Mouse (Mus musculus) lung, embryonic 16.5 days (tissue): ENCODE data around the gene Coro7. TPM values are rescaled to one million over a fixed set of nuclear protein-coding genes. Genes with fewer than 3 reads are reported as not detected.
A peak's percentile ranks its signal among the peaks of the same experiment; 100 is the strongest.

Experiments used
- ATAC-seq: fragments of 200-750 bp; cut with Nextera tagmentation; 2 replicates; pipeline ENCODE4 v1.8.0; 2017; ENCODE audit warnings: low read depth, mild to moderate bottlenecking, moderate library complexity
- H3K27ac ChIP-seq: fragments of 300-500 bp; sonication (generic); 2 replicates; pipeline ENCODE4 v1.5.1; 2014; ENCODE audit warnings: mild to moderate bottlenecking, control low read depth, low read length
- H3K27me3 ChIP-seq: fragments of 300-500 bp; sonication (generic); 2 replicates; pipeline ENCODE4 v1.6.1; 2014; ENCODE audit warnings: low read depth, low read length, mixed read lengths; ENCODE audit not compliant: control insufficient read depth, insufficient read depth
- H3K36me3 ChIP-seq: fragments of 300-500 bp; sonication (generic); 2 replicates; pipeline ENCODE4 v1.6.1; 2014; ENCODE audit warnings: low read length; ENCODE audit not compliant: control insufficient read depth, insufficient read depth
- H3K4me1 ChIP-seq: fragments of 300-500 bp; sonication (generic); replicated peaks from 2 replicates; pipeline ENCODE4 v1.6.1; 2014; ENCODE audit warnings: low read length, mixed read lengths; ENCODE audit not compliant: control insufficient read depth, insufficient read depth
- H3K4me2 ChIP-seq: fragments of 300-500 bp; sonication (generic); 2 replicates; pipeline ENCODE4 v1.6.1; 2014; ENCODE audit warnings: low read depth, low read length, control low read depth
- H3K4me3 ChIP-seq: fragments of 300-500 bp; sonication (generic); 2 replicates; pipeline ENCODE4 v1.5.1; 2014; ENCODE audit warnings: mild to moderate bottlenecking, low read length, control low read depth
- H3K9ac ChIP-seq: fragments of 300-500 bp; sonication (generic); 2 replicates; pipeline ENCODE4 v1.6.1; 2014; ENCODE audit warnings: low read length, control low read depth
- H3K9me3 ChIP-seq: fragments of 300-500 bp; sonication (generic); 2 replicates; pipeline ENCODE4 v1.6.1; 2016; ENCODE audit warnings: low read length; ENCODE audit not compliant: control insufficient read depth
- WGBS: fragments of 180-500 bp; shearing (Covaris S2); extraction: QIAGEN DNeasy Blood & Tissue Kit; methylation state at CpG from one replicate; pipeline ENCODE4 v1.1.7; 2014; 5-methylcytosine and 5-hydroxymethylcytosine counted together
- polyA plus RNA-seq: library from polyadenylated mRNA; unstranded; fragments of >200 nt; fragmentation: Nextera tagmentation; extraction: Ambion mirVana; gene quantifications from 2 replicates; pipeline ENCODE4 v1.2.1, GENCODE M21; 2015

Gene Coro7
- polyA plus RNA-seq, 1 experiment from 2014 or later, result 18.3 TPM

DNA sequence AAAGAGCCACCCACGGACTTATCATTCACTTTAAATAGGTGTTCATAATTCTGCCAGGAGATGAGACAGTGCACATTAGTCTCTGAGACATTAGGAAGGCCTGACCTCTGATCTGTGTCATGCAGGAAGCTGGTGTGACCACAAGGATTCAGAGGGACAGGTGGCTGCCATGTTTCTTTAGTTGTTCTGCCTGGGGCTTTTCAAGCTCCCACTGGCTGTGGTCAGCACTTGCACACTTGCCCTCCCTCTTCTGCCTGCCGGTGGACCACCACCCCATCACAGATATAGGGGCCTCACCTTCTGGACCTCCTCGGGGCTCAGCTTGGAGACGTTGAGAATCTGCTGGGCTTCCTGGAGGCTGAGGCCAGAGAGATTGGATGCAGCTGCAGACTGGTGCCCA lies 62.7 kb downstream of the Coro7 start:
- ATAC-seq, result no peak
- Histone ChIP-seq H3K9ac (no peak overlapping the region), H3K27me3 (no peaks in the 10 kb centered on the region), H3K36me3 (peaks cover 23% of the 10 kb centered on the region), H3K4me3 (no peak overlapping the region), H3K4me2 (no peak overlapping the region), H3K4me1 (no peaks in the 10 kb centered on the region), H3K9me3 (no peaks in the 10 kb centered on the region), H3K27ac (no peak overlapping the region)
- WGBS, result 73% methylated on average over 4 of the region's 4 CpGs

DNA sequence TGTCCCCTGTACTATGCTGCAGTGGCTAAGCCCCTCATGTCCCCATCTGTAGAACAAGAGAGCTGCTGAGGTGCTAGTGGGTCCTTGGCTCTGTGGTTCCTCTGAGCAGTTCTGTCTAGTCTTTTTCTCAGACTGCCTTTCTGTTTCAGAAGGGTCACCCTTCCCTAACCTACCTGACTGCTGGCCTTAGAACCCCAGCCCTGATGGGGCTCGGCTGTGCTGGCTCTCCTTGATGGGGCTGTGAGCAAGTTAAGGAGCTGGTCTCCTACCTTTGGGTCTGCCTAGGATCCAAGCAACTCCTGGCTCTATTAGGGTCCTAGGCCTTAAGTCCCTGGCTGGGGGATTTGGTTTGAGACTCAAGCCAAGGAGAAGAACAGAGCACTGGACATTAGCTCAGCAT lies 64.3 kb downstream of the Coro7 start:
- Histone ChIP-seq H3K36me3 (peaks cover 28% of the 10 kb centered on the region), H3K4me2 (no peak overlapping the region), H3K9ac (no peak overlapping the region), H3K4me3 (no peak overlapping the region), H3K27me3 (no peaks in the 10 kb centered on the region), H3K27ac (no peak overlapping the region), H3K9me3 (no peaks in the 10 kb centered on the region), H3K4me1 (no peaks in the 10 kb centered on the region)
- 77% methylated on average over 1 of the region's 1 CpGs for WGBS
- no peak for ATAC-seq

DNA sequence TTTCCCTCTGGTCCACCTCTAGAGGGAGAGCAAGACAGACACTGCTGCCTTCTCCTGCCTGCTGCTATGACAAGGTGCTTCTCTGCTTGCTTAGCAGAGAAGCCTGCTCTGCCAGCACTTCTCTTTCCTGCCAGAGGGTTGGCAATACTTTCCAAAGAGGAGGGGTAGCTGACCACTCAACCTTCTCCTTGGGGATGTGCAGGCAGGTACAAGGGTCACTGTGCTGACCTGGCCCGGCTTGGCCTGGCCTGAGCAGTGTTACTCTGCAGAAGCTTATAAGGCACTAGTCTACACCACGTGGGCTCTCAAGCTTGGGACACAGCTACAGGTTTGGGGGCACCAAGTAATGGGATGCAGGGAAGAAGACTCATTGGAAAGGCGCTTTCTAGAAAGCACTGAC lies 64.9 kb downstream of the Coro7 start:
- Histone ChIP-seq H3K9ac (no peak overlapping the region), H3K4me1 (no peaks in the 10 kb centered on the region), H3K4me2 (no peak overlapping the region), H3K27me3 (no peaks in the 10 kb centered on the region), H3K36me3 (peaks cover 30% of the 10 kb centered on the region), H3K9me3 (no peaks in the 10 kb centered on the region), H3K4me3 (no peak overlapping the region), H3K27ac (no peak overlapping the region)
- no peak for ATAC-seq
- 87% methylated on average over 3 of the region's 3 CpGs for WGBS

DNA sequence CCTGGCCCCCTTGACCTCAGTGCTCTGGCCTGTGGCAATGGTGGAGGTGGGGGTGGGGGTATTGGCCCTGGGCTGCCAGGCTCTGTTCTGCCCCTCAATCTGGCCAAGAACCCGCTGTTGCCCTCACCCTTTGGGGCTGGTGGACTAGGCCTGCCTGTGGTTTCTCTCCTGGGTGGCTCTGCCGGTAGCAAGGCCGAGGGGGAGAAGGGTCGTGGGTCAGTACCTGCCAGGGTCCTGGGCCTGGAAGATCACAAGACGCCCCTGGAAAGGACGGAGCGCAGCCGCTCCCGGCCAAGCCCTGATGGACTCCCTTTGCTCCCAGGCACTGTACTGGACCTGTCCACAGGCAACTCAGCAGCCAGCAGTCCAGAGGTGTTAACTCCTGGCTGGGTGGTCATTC lies 65.8 kb downstream of the Coro7 start:
- WGBS, result 87% methylated on average over 9 of the region's 9 CpGs
- Histone ChIP-seq H3K27me3 (no peaks in the 10 kb centered on the region), H3K9me3 (no peaks in the 10 kb centered on the region), H3K36me3 (peaks cover 30% of the 10 kb centered on the region), H3K27ac (no peak overlapping the region), H3K4me1 (no peaks in the 10 kb centered on the region; the same call in 1 of the 2 replicates), H3K9ac (no peak overlapping the region), H3K4me3 (no peak overlapping the region), H3K4me2 (no peak overlapping the region)
- no peak for ATAC-seq

DNA sequence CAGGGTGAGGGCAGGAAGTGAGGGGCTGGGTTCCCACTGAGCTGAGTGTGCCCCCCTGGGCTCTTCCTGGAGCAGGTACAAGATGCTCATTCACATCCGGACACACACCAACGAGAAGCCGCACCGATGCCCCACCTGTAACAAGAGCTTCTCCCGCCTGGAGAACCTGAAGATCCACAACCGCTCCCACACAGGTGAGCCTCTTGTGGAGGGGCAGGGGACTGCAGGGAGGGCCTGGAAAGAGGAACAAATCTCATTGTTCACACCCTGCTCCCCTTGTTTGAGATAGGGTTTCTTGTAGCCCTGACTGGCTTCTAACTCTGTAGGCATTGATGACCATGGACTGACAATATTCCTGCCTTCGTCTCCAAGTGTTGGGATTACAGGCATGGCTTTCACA lies 67.9 kb downstream of the Coro7 start:
- Histone ChIP-seq H3K36me3 (peaks cover 25% of the 10 kb centered on the region), H3K4me2 (no peak overlapping the region), H3K4me3 (no peak overlapping the region), H3K27ac (no peak overlapping the region), H3K9ac (no peak overlapping the region), H3K27me3 (no peaks in the 10 kb centered on the region), H3K9me3 (no peaks in the 10 kb centered on the region), H3K4me1 (peaks cover 17% of the 10 kb centered on the region)
- ATAC-seq, result no peak
- 87% methylated on average over 7 of the region's 7 CpGs for WGBS

DNA sequence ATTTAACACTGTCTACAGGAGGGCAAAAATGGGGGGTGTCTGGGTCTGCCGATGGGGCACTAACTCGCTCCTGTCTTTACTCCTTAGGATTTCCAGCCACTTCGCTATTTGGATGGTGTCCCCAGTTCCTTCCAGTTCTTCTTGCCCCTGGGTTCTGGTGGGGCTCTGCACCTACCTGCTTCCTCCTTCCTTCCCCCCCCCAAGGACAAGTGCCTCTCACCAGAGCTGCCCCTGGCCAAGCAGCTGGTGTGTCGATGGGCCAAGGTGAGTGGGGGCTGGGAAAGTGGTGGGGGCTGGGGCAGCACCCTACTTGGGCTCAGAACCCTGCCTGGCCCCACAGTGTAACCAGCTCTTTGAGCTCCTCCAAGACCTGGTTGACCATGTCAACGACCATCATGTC lies 68.4 kb downstream of the Coro7 start:
- H3K36me3 ChIP-seq, result peaks cover 24% of the 10 kb centered on the region
- no peak overlapping the region for H3K4me2 ChIP-seq
- ATAC-seq, result no peak

DNA sequence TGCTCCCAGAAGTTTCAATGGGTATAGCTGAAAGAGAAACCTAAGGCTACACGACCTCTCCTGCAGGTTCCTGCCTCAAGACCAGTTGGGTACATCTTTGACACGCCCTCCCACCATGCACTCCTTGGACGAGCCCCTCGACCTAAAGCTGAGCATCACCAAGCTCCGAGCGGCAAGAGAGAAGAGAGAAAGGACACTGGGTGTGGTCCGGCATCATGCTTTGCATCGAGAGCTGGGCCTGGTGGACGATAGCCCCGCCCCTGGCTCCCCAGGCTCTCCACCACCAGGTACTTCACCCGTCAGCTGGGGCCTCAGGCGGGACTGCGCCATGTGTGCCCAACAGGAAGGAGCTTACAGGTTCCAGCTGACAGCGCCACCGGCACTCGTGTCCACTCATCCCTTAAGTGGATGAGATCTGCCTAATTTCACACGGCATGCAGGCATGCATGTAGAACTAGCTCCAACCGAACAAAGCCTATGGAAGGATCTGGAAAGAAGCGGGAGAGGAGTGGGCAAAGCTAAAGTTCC lies 71.0 kb downstream of the Coro7 start:
- WGBS, result 69% methylated on average over 19 of the region's 19 CpGs
- H3K27me3 ChIP-seq, result no peaks in the 10 kb centered on the region
- H3K36me3 ChIP-seq, result peaks cover 14% of the 10 kb centered on the region
- peak; percentile 9; the same call in 1 of the 2 replicates for ATAC-seq
- no peaks in the 10 kb centered on the region for H3K9me3 ChIP-seq
- H3K9ac ChIP-seq, result no peak overlapping the region
- 0 out of 2 replicates have a peak overlapping the region, but pooled peaks have one; percentile 7 for H3K27ac ChIP-seq
- H3K4me1 ChIP-seq, result peaks cover 48% of the 10 kb centered on the region
- no peak overlapping the region for H3K4me2 ChIP-seq
- no peak overlapping the region for H3K4me3 ChIP-seq

More for the DNA sequence above, 68.4 kb downstream of the Coro7 start:
- peaks cover 22% of the 10 kb centered on the region for H3K4me1 ChIP-seq
- WGBS, result 80% methylated on average over 5 of the region's 5 CpGs
- H3K9ac ChIP-seq, result no peak overlapping the region
- no peaks in the 10 kb centered on the region for H3K27me3 ChIP-seq
- no peaks in the 10 kb centered on the region for H3K9me3 ChIP-seq
- H3K4me3 ChIP-seq, result no peak overlapping the region
- H3K27ac ChIP-seq, result no peak overlapping the region

DNA sequence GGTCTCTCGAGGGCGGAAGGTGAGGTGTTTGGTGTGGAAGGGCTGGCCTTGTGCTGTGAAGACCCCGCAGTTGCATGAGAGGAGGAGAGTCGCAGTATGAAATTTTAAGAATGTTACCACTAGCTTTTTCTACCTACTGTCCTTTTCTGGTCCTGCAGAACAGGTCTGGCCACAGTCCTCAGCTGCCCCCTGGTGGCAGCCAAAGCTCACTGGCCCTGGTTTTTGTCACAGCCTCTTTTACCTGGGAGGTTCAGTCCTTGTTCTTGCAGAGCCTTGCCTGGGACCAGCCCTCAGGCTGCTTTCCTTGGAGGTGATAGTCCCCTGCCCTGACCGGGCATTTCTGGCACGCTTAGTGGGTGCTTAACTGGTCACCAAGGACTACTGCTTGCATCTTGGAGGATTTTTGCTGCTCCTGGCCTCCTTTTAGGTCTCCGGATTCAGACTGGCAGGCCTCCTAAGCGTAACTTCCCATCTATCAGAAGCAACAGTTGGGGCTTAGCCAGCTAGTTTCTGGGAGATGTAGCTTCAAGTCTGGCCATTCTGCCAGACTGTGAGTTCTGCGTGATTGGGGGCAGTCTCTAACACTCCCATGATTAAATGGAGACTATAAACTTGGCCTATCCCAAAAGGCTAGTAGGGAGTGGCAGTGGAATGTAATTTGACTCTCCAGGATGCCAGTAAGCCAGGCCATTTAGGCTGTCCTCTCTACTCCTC lies 71.6 kb downstream of the Coro7 start:
- Histone ChIP-seq H3K4me2 (no peak overlapping the region), H3K9me3 (no peaks in the 10 kb centered on the region), H3K27me3 (no peaks in the 10 kb centered on the region), H3K4me3 (no peak overlapping the region), H3K27ac (peak overlapping the region; percentile 50; the same call in 1 of the 2 replicates), H3K9ac (no peak overlapping the region), H3K4me1 (peaks cover 54% of the 10 kb centered on the region), H3K36me3 (peaks cover 10% of the 10 kb centered on the region)
- peak; percentile 51 for ATAC-seq
- WGBS, result 47% methylated on average over 9 of the region's 9 CpGs

DNA sequence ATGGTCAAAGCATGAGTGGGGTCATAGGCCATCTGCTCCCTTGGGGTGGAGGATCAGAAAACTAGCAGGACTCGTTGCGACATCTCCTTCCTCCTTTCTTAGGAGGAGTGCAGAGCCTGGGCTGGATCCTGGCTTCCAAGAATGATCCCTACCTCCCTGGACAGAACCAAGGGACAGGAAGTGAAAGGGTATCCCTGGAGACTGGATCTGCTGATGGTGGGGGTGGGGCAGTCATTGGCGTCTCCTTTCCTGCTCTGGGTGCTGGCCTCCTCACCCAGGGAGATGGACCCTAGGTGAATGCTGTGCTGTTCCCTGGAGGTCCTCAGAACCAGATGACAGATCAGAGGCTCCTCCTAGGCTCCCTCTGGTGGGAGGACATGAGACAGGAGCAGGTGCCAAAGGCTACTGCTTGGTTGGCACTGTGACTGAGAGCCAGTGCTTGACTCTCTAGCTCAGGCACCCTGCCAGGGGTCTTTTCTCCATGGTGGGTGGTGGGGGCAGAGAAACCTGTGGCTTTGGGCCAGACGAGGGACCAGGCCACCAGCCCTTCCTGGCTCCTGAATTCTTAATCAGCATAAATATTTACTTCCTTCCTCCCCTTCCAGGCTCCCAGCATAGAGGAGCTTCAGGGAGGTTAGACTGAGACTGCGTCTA lies 73.0 kb downstream of the Coro7 start:
- no peak overlapping the region for H3K9ac ChIP-seq
- no peak overlapping the region for H3K4me2 ChIP-seq
- peaks cover 4% of the 10 kb centered on the region; the same call in 1 of the 2 replicates for H3K36me3 ChIP-seq
- H3K4me1 ChIP-seq, result peaks cover 66% of the 10 kb centered on the region
- no peaks in the 10 kb centered on the region for H3K27me3 ChIP-seq
- H3K27ac ChIP-seq, result peak overlapping the region; percentile 44
- WGBS, result 12% methylated on average over 5 of the region's 5 CpGs
- H3K9me3 ChIP-seq, result no peaks in the 10 kb centered on the region
- peak; percentile 14 for ATAC-seq
- H3K4me3 ChIP-seq, result no peak overlapping the region
